In the genomic region with DNA sequence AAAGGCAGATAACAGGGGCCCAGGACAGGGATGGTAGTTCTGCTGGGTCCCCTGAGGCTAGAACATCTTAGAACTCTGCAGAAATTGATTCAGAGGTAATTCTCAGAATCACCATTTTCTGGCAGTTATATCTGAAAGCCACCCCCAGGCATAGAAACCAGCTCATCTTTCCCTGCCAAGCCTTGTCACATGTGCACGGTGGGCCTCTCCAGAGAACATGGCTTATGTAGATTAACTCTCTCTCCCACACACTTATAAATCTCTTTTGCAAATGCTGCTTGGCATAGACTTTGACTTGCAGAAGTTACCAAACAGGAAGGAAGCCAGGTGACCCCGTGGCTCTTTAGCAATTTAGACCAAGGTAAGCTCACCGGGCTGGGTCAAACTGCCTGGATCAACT, we compare ENCODE assay signal across 17 mouse cellular contexts.
DNase-seq lines count a peak whose midpoint lies in the region; ATAC-seq and TF ChIP-seq lines count a peak whose summit lies in the region.
"Had no signal": no experiment of that assay in that cellular context is flagged by ENCODE, and none has a peak within 500 bp of the region (broad histone marks: within the 10 kb centered on the region; RNA-seq: fewer than 3 reads in every experiment).

No protein-coding gene starts in this region.

- no peak for TF ChIP-seq CTCF in layer of hippocampus, adult 2 months (conservative IDR thresholded peaks at IDR 0.05)
- TF ChIP-seq CTCF in brain, embryonic 14.5 days (IDR thresholded peaks at IDR 0.05; ENCODE audit: borderline replicate concordance, extremely low read depth, insufficient read depth, insufficient read length) = no peak
- TF ChIP-seq CTCF in cerebellum, adult 2 months (IDR thresholded peaks at IDR 0.05; ENCODE audit: borderline replicate concordance, insufficient read depth, low read depth, low read length) = no peak

- H3K4me3 ChIP-seq in layer of hippocampus, adult 2 months = no peak overlapping the region
- H3K4me3 ChIP-seq in cerebellum, adult 2 months (replicated peaks; ENCODE audit: insufficient read depth, low read depth, low read length) = no peak overlapping the region
- H3K4me3 ChIP-seq: gastrocnemius, adult 2 months had no signal

- peak overlapping the region; percentile 81 for H3K27ac ChIP-seq in layer of hippocampus, adult 2 months
- no peak overlapping the region for H3K27ac ChIP-seq in cerebellum, adult 2 months (ENCODE audit: insufficient read depth, low read length)
- H3K27ac ChIP-seq: gastrocnemius, adult 2 months; macrophage had no signal

- DNase-seq in layer of hippocampus, adult 2 months (ENCODE audit: low spot score in 2 of 2) = peak; percentile 53 to 73
- DNase-seq in layer of hippocampus, postnatal 25 days (ENCODE audit: extremely low spot score in 1 of 2, low spot score in 1 of 2) = no peak
- DNase-seq in brain, embryonic 14.5 days (ENCODE audit: low read depth) = peak; percentile 50
- peak; percentile 90 for DNase-seq in gonadal fat pad, adult 2 months (ENCODE audit: low read depth)
- DNase-seq in embryo, embryonic 11 days = no peak
- no peak for DNase-seq in lung, postnatal 10 days
- DNase-seq in cerebellum, adult 2 months = no peak
- DNase-seq: cerebellum, adult 11-12 months; gastrocnemius, adult 2 months; heart, postnatal 4 days; kidney, postnatal 10 days; lung, adult 18-20 months; thymus, postnatal 25 days had no signal

- TF ChIP-seq POLR2A in brain, embryonic 14.5 days (IDR thresholded peaks at IDR 0.05; ENCODE audit: borderline replicate concordance, extremely low read depth, insufficient read depth, insufficient read length, poor library complexity, severe bottlenecking) = no peak
- no peak for TF ChIP-seq POLR2A in cerebellum, adult 2 months (IDR thresholded peaks at IDR 0.05; ENCODE audit: borderline replicate concordance, insufficient read depth, low read length)

- whole genome bisulfite sequencing in cerebellum, adult 2 months = 53% methylated on average over 3 of the region's 3 CpGs

- no peaks in the 10 kb centered on the region for H3K27me3 ChIP-seq in cerebellum, adult 2 months (ENCODE audit: control insufficient read depth, insufficient read depth, low read length)

- ATAC-seq in megakaryocyte, adult 5-6 weeks (ENCODE audit: poor library complexity, severe bottlenecking) = peak; percentile 16; the same call in 1 of the 2 replicates
- ATAC-seq: CD4-positive, CD25-positive, alpha-beta regulatory T cell, adult 4 months; intestine, embryonic 16.5 days had no signal

- H3K4me1 ChIP-seq in cerebellum, adult 2 months (ENCODE audit: control insufficient read depth, insufficient read depth, low read length) = peaks cover 5% of the 10 kb centered on the region

Comparison
In these comparisons a context has a peak if more than half of its experiments do, and no peak if none do; other contexts are left out.
1. DNase-seq: peak in layer of hippocampus, adult 2 months (2 of 2), brain, embryonic 14.5 days (single experiment) and gonadal fat pad, adult 2 months (single experiment); none in layer of hippocampus, postnatal 25 days (0 of 2), embryo, embryonic 11 days (single experiment), lung, postnatal 10 days (single experiment) and cerebellum, adult 2 months (0 of 2).